ENCODE assay signal across 29 mouse cellular contexts in the genomic region with DNA sequence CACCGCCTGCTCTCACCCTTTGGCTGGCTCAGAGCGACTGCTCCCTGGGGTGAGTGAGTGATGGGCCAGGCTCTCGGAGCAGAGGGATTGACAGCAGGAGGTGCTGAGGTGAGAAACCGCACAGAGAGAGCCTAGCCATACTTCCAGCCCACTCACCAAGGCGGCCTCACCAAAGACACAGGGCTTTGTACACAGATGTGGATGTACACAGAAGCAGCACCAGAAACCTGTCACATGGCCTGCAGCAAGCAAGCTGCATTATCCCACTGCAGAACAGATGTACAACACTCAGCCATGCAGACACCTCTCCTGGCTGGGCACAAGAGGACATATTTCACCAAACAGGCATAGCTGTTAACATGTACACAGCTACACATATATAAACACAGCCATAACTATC. TPM values are rescaled to one million over a fixed set of nuclear protein-coding genes. Genes with fewer than 3 reads are reported as not detected.
DNase-seq lines count a peak whose midpoint lies in the region; ATAC-seq and TF ChIP-seq lines count a peak whose summit lies in the region.
"Had no signal": no experiment of that assay in that cellular context is flagged by ENCODE, and none has a peak within 500 bp of the region (broad histone marks: within the 10 kb centered on the region; RNA-seq: fewer than 3 reads in every experiment).

No protein-coding gene starts in this region.

- peak; percentile 35 to 45 for DNase-seq in cerebellum, postnatal 10 days
- DNase-seq in cerebellum, postnatal 4 days (ENCODE audit: low spot score in 2 of 2), result no peak
- peak; percentile 9 for DNase-seq in hindbrain, embryonic 11.5 days (ENCODE audit: low spot score)
- DNase-seq in midbrain, postnatal 0 days (ENCODE audit: low spot score), result no peak
- no peak for DNase-seq in right cerebral cortex, postnatal 36 days (ENCODE audit: low spot score in 2 of 2)
- DNase-seq: adrenal gland, postnatal 10 days; cerebellum, adult 8-10 months; gastrocnemius, adult 2 months; heart, postnatal 36 days; kidney, adult 11 months; kidney, postnatal 36 days; layer of hippocampus, adult 9-11 months; left cerebral cortex, postnatal 4 days; lung, embryonic 14.5 days; lung, postnatal 36 days; thymus, postnatal 25 days had no signal

- no peak overlapping the region for H3K9ac ChIP-seq in hindbrain, embryonic 11.5 days (ENCODE audit: low read depth, low read length)
- H3K9ac ChIP-seq in hindbrain, embryonic 16.5 days (ENCODE audit: low read depth, low read length), result no peak overlapping the region
- no peak overlapping the region for H3K9ac ChIP-seq in midbrain, embryonic 12.5 days (replicated peaks)
- no peak overlapping the region for H3K9ac ChIP-seq in midbrain, postnatal 0 days (replicated peaks; ENCODE audit: low read length, poor library complexity, severe bottlenecking)
- H3K9ac ChIP-seq: heart, embryonic 15.5 days; kidney, embryonic 15.5 days; limb, embryonic 15.5 days; liver, embryonic 14.5 days; lung, embryonic 14.5 days; neural tube, embryonic 12.5 days; stomach, embryonic 15.5 days had no signal

- 35% methylated on average over 5 of the region's 5 CpGs for WGBS in hindbrain, embryonic 11.5 days
- 29% methylated on average over 5 of the region's 5 CpGs for WGBS in hindbrain, embryonic 16.5 days
- 38% methylated on average over 5 of the region's 5 CpGs for WGBS in midbrain, embryonic 12.5 days
- 44% methylated on average over 5 of the region's 5 CpGs for whole genome bisulfite sequencing in midbrain, postnatal 0 days

- ATAC-seq in hindbrain, embryonic 11.5 days (ENCODE audit: low FRiP score), result no peak
- no peak for ATAC-seq in hindbrain, embryonic 16.5 days
- no peak for ATAC-seq in midbrain, embryonic 12.5 days (ENCODE audit: low FRiP score, low read depth)
- ATAC-seq in midbrain, postnatal 0 days (ENCODE audit: low FRiP score), result no peak

- no peaks in the 10 kb centered on the region for H3K9me3 ChIP-seq in hindbrain, embryonic 11.5 days (ENCODE audit: control insufficient read depth, low read length)
- no peaks in the 10 kb centered on the region for H3K9me3 ChIP-seq in hindbrain, embryonic 16.5 days (ENCODE audit: control insufficient read depth, low read length)
- H3K9me3 ChIP-seq in midbrain, embryonic 12.5 days, result no peaks in the 10 kb centered on the region
- no peaks in the 10 kb centered on the region for H3K9me3 ChIP-seq in midbrain, postnatal 0 days (ENCODE audit: low read length)
- H3K9me3 ChIP-seq: heart, embryonic 15.5 days; kidney, embryonic 15.5 days; limb, embryonic 15.5 days; megakaryocyte, embryonic 14.5 days; neural tube, embryonic 12.5 days; stomach, embryonic 15.5 days had no signal

- H3K27me3 ChIP-seq in hindbrain, embryonic 11.5 days (ENCODE audit: control insufficient read depth, insufficient read depth, low read length), result no peaks in the 10 kb centered on the region; the same call in 1 of the 2 replicates
- H3K27me3 ChIP-seq in hindbrain, embryonic 16.5 days (replicated peaks; ENCODE audit: control insufficient read depth, insufficient read depth, low read length), result no peaks in the 10 kb centered on the region
- H3K27me3 ChIP-seq in midbrain, embryonic 12.5 days, result peaks cover 34% of the 10 kb centered on the region
- no peaks in the 10 kb centered on the region for H3K27me3 ChIP-seq in midbrain, postnatal 0 days (ENCODE audit: insufficient read depth, low read length)

- H3K4me2 ChIP-seq in hindbrain, embryonic 11.5 days (replicated peaks; ENCODE audit: low read depth, low read length), result no peak overlapping the region
- no peak overlapping the region for H3K4me2 ChIP-seq in hindbrain, embryonic 16.5 days (ENCODE audit: low read length)
- H3K4me2 ChIP-seq in midbrain, embryonic 12.5 days (replicated peaks), result no peak overlapping the region
- H3K4me2 ChIP-seq in midbrain, postnatal 0 days (ENCODE audit: low read depth, low read length, poor library complexity, severe bottlenecking), result no peak overlapping the region
- H3K4me2 ChIP-seq: heart, embryonic 15.5 days; kidney, embryonic 15.5 days; limb, embryonic 15.5 days; lung, embryonic 14.5 days; neural tube, embryonic 12.5 days; stomach, embryonic 15.5 days had no signal

- H3K4me3 ChIP-seq in hindbrain, embryonic 11.5 days (ENCODE audit: low read depth, low read length), result no peak overlapping the region
- no peak overlapping the region for H3K4me3 ChIP-seq in hindbrain, embryonic 16.5 days (ENCODE audit: low read length)
- H3K4me3 ChIP-seq in midbrain, embryonic 12.5 days, result no peak overlapping the region
- H3K4me3 ChIP-seq in midbrain, postnatal 0 days (ENCODE audit: low read depth, low read length), result no peak overlapping the region
- H3K4me3 ChIP-seq: gastrocnemius, adult 2 months; heart, embryonic 15.5 days; kidney, embryonic 15.5 days; limb, embryonic 15.5 days; megakaryocyte, embryonic 14.5 days; neural tube, embryonic 12.5 days; stomach, embryonic 15.5 days had no signal

- 0 out of 2 replicates have a peak overlapping the region, but pooled peaks have one; percentile 65 for H3K27ac ChIP-seq in hindbrain, embryonic 11.5 days (ENCODE audit: low read depth, low read length)
- no peak overlapping the region for H3K27ac ChIP-seq in hindbrain, embryonic 16.5 days (ENCODE audit: low read depth, low read length)
- 0 out of 2 replicates have a peak overlapping the region, but pooled peaks have one; percentile 11 for H3K27ac ChIP-seq in midbrain, embryonic 12.5 days (replicated peaks)
- no peak overlapping the region for H3K27ac ChIP-seq in midbrain, postnatal 0 days (ENCODE audit: low read depth, low read length)
- H3K27ac ChIP-seq: gastrocnemius, adult 2 months; heart, embryonic 15.5 days; kidney, embryonic 15.5 days; limb, embryonic 15.5 days; liver, embryonic 14.5 days; neural tube, embryonic 12.5 days; stomach, embryonic 15.5 days had no signal

- TF ChIP-seq CTCF in midbrain, postnatal 0 days (IDR thresholded peaks at IDR 0.05), result no peak

- no peaks in the 10 kb centered on the region for H3K36me3 ChIP-seq in hindbrain, embryonic 11.5 days (ENCODE audit: control insufficient read depth, insufficient read depth, low read length)
- peaks cover 11% of the 10 kb centered on the region for H3K36me3 ChIP-seq in hindbrain, embryonic 16.5 days (ENCODE audit: control insufficient read depth, insufficient read depth, low read length)
- H3K36me3 ChIP-seq in midbrain, embryonic 12.5 days, result peaks cover 17% of the 10 kb centered on the region
- peaks cover 40% of the 10 kb centered on the region for H3K36me3 ChIP-seq in midbrain, postnatal 0 days (ENCODE audit: insufficient read depth, low read length)

- peaks cover 11% of the 10 kb centered on the region for H3K4me1 ChIP-seq in hindbrain, embryonic 11.5 days (replicated peaks; ENCODE audit: control insufficient read depth, insufficient read depth, low read length)
- peaks cover 18% of the 10 kb centered on the region for H3K4me1 ChIP-seq in hindbrain, embryonic 16.5 days (ENCODE audit: control insufficient read depth, insufficient read depth, low read depth, low read length)
- peaks cover 24% of the 10 kb centered on the region for H3K4me1 ChIP-seq in midbrain, embryonic 12.5 days
- peaks cover 11% of the 10 kb centered on the region for H3K4me1 ChIP-seq in midbrain, postnatal 0 days (ENCODE audit: insufficient read depth, low read length)

RNA-seq across cellular contexts. Expression of a gene that starts 1.7 kb away (rescaled TPM):
- polyA plus RNA-seq in hindbrain, embryonic 11.5 days (2014; fragmentation: Nextera tagmentation; extraction: Ambion mirVana), result 9.5 and 9.7 TPM in 2 replicates
- 11.3 and 12.3 TPM in 2 replicates for polyA plus RNA-seq in hindbrain, embryonic 16.5 days (2015; fragmentation: Nextera tagmentation; extraction: Ambion mirVana)
- 9.6 and 10.0 TPM in 2 replicates for polyA plus RNA-seq in midbrain, embryonic 12.5 days (2016; fragmentation: Nextera tagmentation; extraction: Ambion mirVana)
- total RNA-seq in midbrain, postnatal 0 days (2014; rRNA removed), result 22.1 and 23.0 TPM in 2 replicates
- 24.2 and 24.7 TPM in 2 replicates for polyA plus RNA-seq in midbrain, postnatal 0 days (2015; fragmentation: Nextera tagmentation; extraction: Ambion mirVana)
- total RNA-seq: adrenal gland, postnatal 10 days; common myeloid progenitor, adult 5-6 weeks; gastrocnemius, adult 2 months; heart, postnatal 36 days had no signal
- polyA plus RNA-seq: gonadal fat pad, adult 2 months; heart, embryonic 15.5 days; kidney, embryonic 15.5 days; liver, embryonic 14.5 days; lung, embryonic 14.5 days; stomach, embryonic 15.5 days had no signal

RNA-seq across cellular contexts. Expression of a gene that starts 28.1 kb away (rescaled TPM):
- polyA plus RNA-seq in hindbrain, embryonic 11.5 days (2014; fragmentation: Nextera tagmentation; extraction: Ambion mirVana), result 28.1 and 30.0 TPM in 2 replicates
- polyA plus RNA-seq in hindbrain, embryonic 16.5 days (2015; fragmentation: Nextera tagmentation; extraction: Ambion mirVana), result 86.1 and 91.0 TPM in 2 replicates
- 26.3 and 30.3 TPM in 2 replicates for polyA plus RNA-seq in midbrain, embryonic 12.5 days (2016; fragmentation: Nextera tagmentation; extraction: Ambion mirVana)
- 74.9 and 82.7 TPM in 2 replicates for total RNA-seq in midbrain, postnatal 0 days (2014; rRNA removed)
- polyA plus RNA-seq in midbrain, postnatal 0 days (2015; fragmentation: Nextera tagmentation; extraction: Ambion mirVana), result 87.4 and 101 TPM in 2 replicates

RNA-seq across cellular contexts. Expression of a gene that starts 31.2 kb away (rescaled TPM):
- polyA plus RNA-seq in hindbrain, embryonic 11.5 days (2014; fragmentation: Nextera tagmentation; extraction: Ambion mirVana), result not detected in 2 replicates
- polyA plus RNA-seq in hindbrain, embryonic 16.5 days (2015; fragmentation: Nextera tagmentation; extraction: Ambion mirVana), result not detected in 2 replicates
- not detected in 2 replicates for polyA plus RNA-seq in midbrain, embryonic 12.5 days (2016; fragmentation: Nextera tagmentation; extraction: Ambion mirVana)
- total RNA-seq in midbrain, postnatal 0 days (2014; rRNA removed), result not detected in 2 replicates
- polyA plus RNA-seq in midbrain, postnatal 0 days (2015; fragmentation: Nextera tagmentation; extraction: Ambion mirVana), result not detected in 2 replicates
- total RNA-seq: adrenal gland, postnatal 10 days; common myeloid progenitor, adult 5-6 weeks; gastrocnemius, adult 2 months; heart, postnatal 36 days; left cerebral cortex, adult 8-10 months; left cerebral cortex, postnatal 4 days had no signal
- polyA plus RNA-seq: embryonic facial prominence, embryonic 11.5 days; gonadal fat pad, adult 2 months; heart, embryonic 15.5 days; kidney, embryonic 15.5 days; limb, embryonic 15.5 days; liver, embryonic 14.5 days; lung, embryonic 14.5 days; neural tube, embryonic 12.5 days; stomach, embryonic 15.5 days had no signal

Comparison
In these comparisons a context has a peak if more than half of its experiments do, and no peak if none do; other contexts are left out.
1. DNase-seq: peak in cerebellum, postnatal 10 days (2 of 2) and hindbrain, embryonic 11.5 days (single experiment); none in cerebellum, postnatal 4 days (0 of 2), midbrain, postnatal 0 days (single experiment) and right cerebral cortex, postnatal 36 days (0 of 2).
2. H3K27ac ChIP-seq: peak in hindbrain, embryonic 11.5 days (single experiment) and midbrain, embryonic 12.5 days (single experiment); none in hindbrain, embryonic 16.5 days (single experiment) and midbrain, postnatal 0 days (single experiment).